Comparison of ENCODE assay signal across 8 mouse cellular contexts in the genomic region with DNA sequence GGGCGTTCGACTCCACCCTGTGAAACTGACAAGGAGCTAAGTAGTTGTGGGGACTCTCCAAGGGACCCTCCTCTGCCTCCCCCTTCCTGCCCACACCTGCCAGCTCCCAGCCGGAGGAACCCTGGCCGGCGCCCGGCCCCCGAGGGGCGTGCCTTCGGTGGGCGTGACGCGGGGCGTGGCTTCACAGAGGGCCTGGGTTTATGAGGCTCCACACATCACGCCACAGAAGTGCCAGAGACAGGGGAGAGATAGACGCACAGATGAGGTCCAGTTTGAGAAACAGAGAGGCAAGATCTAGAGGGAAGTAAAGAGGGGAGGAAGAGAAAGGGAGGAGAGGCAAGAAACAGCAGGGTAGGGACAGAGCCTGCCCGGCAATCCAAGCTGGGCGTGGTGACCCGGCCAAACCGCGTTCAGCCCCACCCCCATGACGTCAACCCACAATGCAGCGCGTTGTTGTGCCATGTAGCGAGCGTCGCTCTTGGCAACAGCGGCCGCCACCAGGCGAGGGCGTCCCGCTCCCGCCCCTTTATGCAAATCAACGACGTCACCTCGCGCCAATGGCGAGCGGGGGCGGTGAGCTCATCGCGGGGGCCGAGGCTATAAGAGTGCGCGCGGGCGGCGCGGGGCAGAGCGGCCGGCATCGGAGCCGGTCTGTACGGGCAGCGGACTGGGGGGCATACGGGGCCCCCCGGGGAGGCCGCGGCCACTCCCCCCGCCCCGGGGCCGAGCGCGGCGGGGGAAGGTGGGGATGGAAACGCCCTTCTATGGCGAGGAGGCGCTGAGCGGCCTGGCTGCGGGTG. TPM values are rescaled to one million over a fixed set of nuclear protein-coding genes. Genes with fewer than 3 reads are reported as not detected.
DNase-seq lines count a peak whose midpoint lies in the region; ATAC-seq lines count a peak whose summit lies in the region.

Gene Jund (plus strand): TSS at position 640 of the 800 bp plus-strand sequence.

- peak; percentile 87 for ATAC-seq in hindbrain, embryonic 13.5 days (ENCODE audit: low FRiP score)

- H3K4me3 ChIP-seq in hindbrain, embryonic 13.5 days, result peak within 1 kb of the TSS; percentile 96

- 0 out of 2 replicates have a peak, but pooled peaks cover 6% of the 10 kb centered on the region for H3K27me3 ChIP-seq in hindbrain, embryonic 13.5 days

- H3K4me2 ChIP-seq in hindbrain, embryonic 13.5 days, result peak within 1 kb of the TSS; percentile 87

- H3K27ac ChIP-seq in hindbrain, embryonic 13.5 days, result peak within 1 kb of the TSS; percentile 100

- H3K36me3 ChIP-seq in hindbrain, embryonic 13.5 days, result peaks cover 9% of the 10 kb centered on the region

- under 1% methylated on average over 61 of the region's 69 CpGs for WGBS in hindbrain, embryonic 13.5 days

- peaks cover 63% of the 10 kb centered on the region for H3K4me1 ChIP-seq in hindbrain, embryonic 13.5 days (replicated peaks)

- peak; percentile 100 for DNase-seq in NIH3T3 (ENCODE audit: low read depth)
- DNase-seq in cerebellum, postnatal 10 days, result peak; percentile 100
- DNase-seq in frontal cortex, postnatal 14 days (ENCODE audit: low spot score in 2 of 2), result peak; percentile 97 to 98
- DNase-seq in layer of hippocampus, postnatal 25 days (ENCODE audit: extremely low spot score in 1 of 2, low spot score in 1 of 2), result peak; percentile 96 to 98
- peak; percentile 99 for DNase-seq in lung, postnatal 25 days (ENCODE audit: low spot score)
- peak; percentile 99 for DNase-seq in retina, embryonic 14.5 days (ENCODE audit: low spot score)
- DNase-seq in thymus, postnatal 4 days, result peak; percentile 100

- peak within 1 kb of the TSS; percentile 100 for H3K9ac ChIP-seq in hindbrain, embryonic 13.5 days

- H3K9me3 ChIP-seq in hindbrain, embryonic 13.5 days, result no peaks in the 10 kb centered on the region

RNA-seq across cellular contexts. Expression of gene Jund, which starts in this region (rescaled TPM):
- 79.2 and 94.3 TPM in 2 replicates for polyA plus RNA-seq in hindbrain, embryonic 13.5 days (2015; fragmentation: Nextera tagmentation; extraction: Ambion mirVana)
- 100 to 1,000 TPM; 181 to 194 TPM for total RNA-seq in layer of hippocampus, postnatal 25 days (2021)

Comparison
In these comparisons a context has a peak if more than half of its experiments do, and no peak if none do; other contexts are left out.
1. Peak in every context shown above with its lines: DNase-seq, ATAC-seq, H3K4me3 ChIP-seq and H3K27ac ChIP-seq.